Mouse (Mus musculus) forebrain, embryonic 14.5 days (tissue): ENCODE results near the gene Fzd9. TPM values are rescaled to one million over a fixed set of nuclear protein-coding genes. Genes with fewer than 3 reads are reported as not detected.

Experiments used
- ATAC-seq: fragments of 200-750 bp; cut with Nextera tagmentation; 2 replicates; pipeline ENCODE4 v1.8.0; 2017; ENCODE audit warnings: mild to moderate bottlenecking, moderate library complexity
- DNase-seq: peaks from one replicate; pipeline ENCODE4 v3.0.0-alpha.2; 2015; ENCODE audit warnings: low spot score
- H3K27ac ChIP-seq: fragments of 300-500 bp; sonication (generic); 2 replicates; pipeline ENCODE4 v1.5.1; 2014; ENCODE audit warnings: low read depth, mild to moderate bottlenecking, control low read depth, low read length, moderate library complexity
- H3K27me3 ChIP-seq: fragments of 300-500 bp; sonication (generic); replicated peaks from 2 replicates; pipeline ENCODE4 v1.6.1; 2014; ENCODE audit warnings: low read length, control low read depth, mixed read lengths; ENCODE audit not compliant: control insufficient read depth, insufficient read depth
- H3K36me3 ChIP-seq: fragments of 300-500 bp; sonication (generic); 2 replicates; pipeline ENCODE4 v1.6.1; 2014; ENCODE audit warnings: low read length, control low read depth; ENCODE audit not compliant: control insufficient read depth, insufficient read depth
- H3K4me1 ChIP-seq: fragments of 300-500 bp; sonication (generic); 2 replicates; pipeline ENCODE4 v1.6.1; 2014; ENCODE audit warnings: antibody characterized with exemption, low read length, control low read depth; ENCODE audit not compliant: control insufficient read depth, insufficient read depth
- H3K4me2 ChIP-seq: fragments of 300-500 bp; sonication (generic); 2 replicates; pipeline ENCODE4 v1.6.1; 2014; ENCODE audit warnings: mild to moderate bottlenecking, control low read depth, low read length
- H3K4me3 ChIP-seq: fragments of 300-500 bp; sonication (generic); 2 replicates; pipeline ENCODE4 v1.5.1; 2014; ENCODE audit warnings: low read depth, low read length, control low read depth
- H3K9ac ChIP-seq: fragments of 300-500 bp; sonication (generic); 2 replicates; pipeline ENCODE4 v1.6.1; 2014; ENCODE audit warnings: mild to moderate bottlenecking, low read length, control low read depth, moderate library complexity
- H3K9me3 ChIP-seq: fragments of 300-500 bp; sonication (generic); replicated peaks from 2 replicates; pipeline ENCODE4 v1.6.1; 2016; ENCODE audit warnings: low read length, control low read depth, mixed read lengths; ENCODE audit not compliant: control insufficient read depth
- WGBS: fragments of 180-500 bp; shearing (Covaris S2); extraction: QIAGEN DNeasy Blood & Tissue Kit; methylation state at CpG from one replicate; pipeline ENCODE4 v1.1.7; 2014; 5-methylcytosine and 5-hydroxymethylcytosine counted together
- polyA plus RNA-seq: library from polyadenylated mRNA; unstranded; fragments of >200 nt; fragmentation: Nextera tagmentation; extraction: Ambion mirVana; gene quantifications from 2 replicates; pipeline ENCODE4 v1.2.1, GENCODE M21; 2014

Gene Fzd9
- 11.4 and 12.4 TPM in 2 replicates for polyA plus RNA-seq

- WGBS: under 1% methylated on average over 46 of the region's 51 CpGs
- peak within 1 kb of the TSS; percentile 97 for H3K4me2 ChIP-seq
- H3K9ac ChIP-seq: peak within 1 kb of the TSS; percentile 74
- H3K4me3 ChIP-seq: peak within 1 kb of the TSS; percentile 61
- peak; percentile 94 for DNase-seq
- peaks cover 14% of the 10 kb centered on the region for H3K4me1 ChIP-seq
- 0 out of 2 replicates have a peak, but pooled peaks cover 7% of the 10 kb centered on the region for H3K27me3 ChIP-seq
- no peaks in the 10 kb centered on the region for H3K9me3 ChIP-seq
- H3K27ac ChIP-seq: peak within 1 kb of the TSS; percentile 44; the same call in 1 of the 2 replicates
- ATAC-seq: peak; percentile 79
- peaks cover 17% of the 10 kb centered on the region for H3K36me3 ChIP-seq
Observed at GRCm38 (mm10) chr5:135251079-135251454, at the start of gene Fzd9. TSS of gene Fzd9 (minus strand) at chr5:135251230.

GRCm38 (mm10) chr5:135292001-135292400 is 41.0 kb upstream of the Fzd9 start:
- H3K4me1 ChIP-seq: no peaks in the 10 kb centered on the region
- ATAC-seq (no peak), DNase-seq (no peak)
- H3K27ac ChIP-seq: no peak overlapping the region
- no peaks in the 10 kb centered on the region for H3K36me3 ChIP-seq
- no peaks in the 10 kb centered on the region for H3K9me3 ChIP-seq
- no peak overlapping the region for H3K4me3 ChIP-seq
- no peaks in the 10 kb centered on the region for H3K27me3 ChIP-seq
- WGBS: 86% methylated on average over 2 of the region's 2 CpGs
- H3K4me2 ChIP-seq: no peak overlapping the region
- H3K9ac ChIP-seq: no peak overlapping the region

- ATAC-seq (no peak), DNase-seq (no peak)
- H3K4me2 ChIP-seq: no peak overlapping the region
- H3K4me1 ChIP-seq: no peaks in the 10 kb centered on the region
- WGBS: 40% methylated on average over 4 of the region's 4 CpGs
- no peaks in the 10 kb centered on the region for H3K27me3 ChIP-seq
- no peak overlapping the region for H3K27ac ChIP-seq
- H3K4me3 ChIP-seq: no peak overlapping the region
- H3K9me3 ChIP-seq: no peaks in the 10 kb centered on the region
- H3K9ac ChIP-seq: no peak overlapping the region
- no peaks in the 10 kb centered on the region for H3K36me3 ChIP-seq
Observed at GRCm38 (mm10) chr5:135291193-135291592, 40.2 kb upstream of the Fzd9 start.

- Histone ChIP-seq H3K27ac (no peak overlapping the region), H3K4me3 (no peak overlapping the region), H3K4me1 (no peaks in the 10 kb centered on the region), H3K36me3 (no peaks in the 10 kb centered on the region), H3K27me3 (no peaks in the 10 kb centered on the region), H3K9ac (no peak overlapping the region), H3K4me2 (no peak overlapping the region), H3K9me3 (no peaks in the 10 kb centered on the region)
- ATAC-seq (no peak), DNase-seq (no peak)
- WGBS: 82% methylated on average over 6 of the region's 6 CpGs
Observed at GRCm38 (mm10) chr5:135290703-135291102, 39.7 kb upstream of the Fzd9 start.

GRCm38 (mm10) chr5:135286926-135287325 is 35.9 kb upstream of the Fzd9 start:
- Histone ChIP-seq H3K4me3 (no peak overlapping the region), H3K4me2 (no peak overlapping the region), H3K36me3 (no peaks in the 10 kb centered on the region), H3K27me3 (no peaks in the 10 kb centered on the region), H3K27ac (no peak overlapping the region), H3K9me3 (no peaks in the 10 kb centered on the region), H3K9ac (no peak overlapping the region), H3K4me1 (no peaks in the 10 kb centered on the region)
- 86% methylated on average over 5 of the region's 5 CpGs for WGBS
- ATAC-seq (no peak), DNase-seq (no peak)

- ATAC-seq: peak; percentile 83
- no peaks in the 10 kb centered on the region for H3K4me1 ChIP-seq
- H3K27me3 ChIP-seq: no peaks in the 10 kb centered on the region
- no peak overlapping the region for H3K27ac ChIP-seq
- DNase-seq: peak; percentile 88
- WGBS: under 1% methylated on average over 6 of the region's 6 CpGs
- H3K36me3 ChIP-seq: no peaks in the 10 kb centered on the region
- H3K4me3 ChIP-seq: no peak overlapping the region
- no peak overlapping the region for H3K9ac ChIP-seq
- no peaks in the 10 kb centered on the region for H3K9me3 ChIP-seq
- H3K4me2 ChIP-seq: no peak overlapping the region
Observed at GRCm38 (mm10) chr5:135286185-135286584, 35.2 kb upstream of the Fzd9 start.

- WGBS: 23% methylated on average over 3 of the region's 3 CpGs
- no peak for ATAC-seq
Observed at GRCm38 (mm10) chr5:135285211-135285610, 34.2 kb upstream of the Fzd9 start.

GRCm38 (mm10) chr5:135280226-135280625 is 29.2 kb upstream of the Fzd9 start:
- 76% methylated on average over 9 of the region's 9 CpGs for WGBS
- no peak overlapping the region for H3K27ac ChIP-seq
- peak; percentile 10 for DNase-seq
- H3K9ac ChIP-seq: no peak overlapping the region
- H3K4me2 ChIP-seq: no peak overlapping the region
- no peak for ATAC-seq
- no peaks in the 10 kb centered on the region for H3K36me3 ChIP-seq
- no peak overlapping the region for H3K4me3 ChIP-seq
- peaks cover 7% of the 10 kb centered on the region; the same call in 1 of the 2 replicates for H3K4me1 ChIP-seq
- H3K9me3 ChIP-seq: no peaks in the 10 kb centered on the region
- H3K27me3 ChIP-seq: no peaks in the 10 kb centered on the region

More at GRCm38 (mm10) chr5:135285211-135285610, 34.2 kb upstream of the Fzd9 start:
- Histone ChIP-seq H3K4me2 (no peak overlapping the region), H3K4me1 (no peaks in the 10 kb centered on the region), H3K27me3 (no peaks in the 10 kb centered on the region), H3K9me3 (no peaks in the 10 kb centered on the region), H3K9ac (no peak overlapping the region), H3K36me3 (no peaks in the 10 kb centered on the region), H3K27ac (peak overlapping the region; percentile 9; the same call in 1 of the 2 replicates), H3K4me3 (no peak overlapping the region)
- peak; percentile 69 for DNase-seq

GRCm38 (mm10) chr5:135276597-135276996 is 25.6 kb upstream of the Fzd9 start:
- Histone ChIP-seq H3K4me3 (0 out of 2 replicates have a peak overlapping the region, but pooled peaks have one; percentile 9), H3K4me2 (peak overlapping the region; percentile 36)
- WGBS: 4% methylated on average over 36 of the region's 36 CpGs

More at GRCm38 (mm10) chr5:135276597-135276996, 25.6 kb upstream of the Fzd9 start:
- no peaks in the 10 kb centered on the region for H3K27me3 ChIP-seq
- H3K9ac ChIP-seq: peak overlapping the region; percentile 32; the same call in 1 of the 2 replicates
- H3K9me3 ChIP-seq: no peaks in the 10 kb centered on the region
- no peak for DNase-seq
- H3K4me1 ChIP-seq: peaks cover 17% of the 10 kb centered on the region
- no peak for ATAC-seq
- peak overlapping the region; percentile 44; the same call in 1 of the 2 replicates for H3K27ac ChIP-seq
- H3K36me3 ChIP-seq: no peaks in the 10 kb centered on the region
